Mouse (Mus musculus): ENCODE data around the gene Map1lc3b. TPM values are rescaled to one million over a fixed set of nuclear protein-coding genes. Genes with fewer than 3 reads are reported as not detected.

Gene Map1lc3b
- 104 and 161 TPM in 2 replicates for polyA plus RNA-seq (2012; rRNA removed; ENCODE audit: low replicate concordance)

GRCm38 (mm10) chr8:121590203-121591177 is at the start of gene Map1lc3b:
TSS of gene Map1lc3b (plus strand) at chr8:121590361.

GRCm38 (mm10) chr8:121544276-121544785 is 45.8 kb upstream of the Map1lc3b start, which contains the start of gene 1700018B08Rik:
TSS of gene 1700018B08Rik (minus strand) at chr8:121544320.

GRCm38 (mm10) chr8:121578676-121579451 is 11.3 kb upstream of the Map1lc3b start, which contains the start of gene Fbxo31:
TSS of gene Fbxo31 (minus strand) at chr8:121578806.

Other genes with a start within 250 kb of the Map1lc3b start
- gene 1700018B08Rik, start 46.0 kb upstream of the Map1lc3b start, polyA plus RNA-seq (2012; rRNA removed; ENCODE audit: low replicate concordance) = not detected in 2 replicates
- gene Fbxo31, start 11.6 kb upstream of the Map1lc3b start, polyA plus RNA-seq (2012; rRNA removed; ENCODE audit: low replicate concordance) = 65.4 and 68.5 TPM in 2 replicates
- 24.5 and 40.2 TPM in 2 replicates for gene Zcchc14, start 62.5 kb downstream of the Map1lc3b start, polyA plus RNA-seq (2012; rRNA removed; ENCODE audit: low replicate concordance)
- 0.06 and 0.13 TPM in 2 replicates for gene Jph3, start 139.3 kb downstream of the Map1lc3b start, polyA plus RNA-seq (2012; rRNA removed; ENCODE audit: low replicate concordance)
- gene Klhdc4, start 239.2 kb downstream of the Map1lc3b start, polyA plus RNA-seq (2012; rRNA removed; ENCODE audit: low replicate concordance) = 15.5 and 17.9 TPM in 2 replicates